In genomic region chr16:8714851-8715250, GRCm38 (mm10) we compare ENCODE assay signal across 31 mouse cellular contexts. TPM values are rescaled to one million over a fixed set of nuclear protein-coding genes. Genes with fewer than 3 reads are reported as not detected.
DNase-seq lines count a peak whose midpoint lies in the region; ATAC-seq lines count a peak whose summit lies in the region.
"Had no signal": no experiment of that assay in that cellular context is flagged by ENCODE, and none has a peak within 500 bp of the region (broad histone marks: within the 10 kb centered on the region; RNA-seq: fewer than 3 reads in every experiment).

No protein-coding gene starts in this region.

- no peaks in the 10 kb centered on the region for H3K9me3 ChIP-seq in embryonic facial prominence, embryonic 14.5 days (ENCODE audit: control insufficient read depth, low read length)
- no peaks in the 10 kb centered on the region for H3K9me3 ChIP-seq in embryonic facial prominence, embryonic 10.5 days
- H3K9me3 ChIP-seq in liver, embryonic 12.5 days (replicated peaks), result no peaks in the 10 kb centered on the region
- no peaks in the 10 kb centered on the region for H3K9me3 ChIP-seq in liver, embryonic 11.5 days (ENCODE audit: control insufficient read depth, low read length)
- no peaks in the 10 kb centered on the region for H3K9me3 ChIP-seq in hindbrain, embryonic 10.5 days
- H3K9me3 ChIP-seq: embryonic facial prominence, embryonic 13.5 days; forebrain, embryonic 10.5 days; forebrain, embryonic 13.5 days; heart, embryonic 12.5 days; heart, embryonic 15.5 days had no signal

- H3K36me3 ChIP-seq in embryonic facial prominence, embryonic 14.5 days (ENCODE audit: control insufficient read depth, insufficient read depth, low read length), result peaks cover 59% of the 10 kb centered on the region
- peaks cover 66% of the 10 kb centered on the region for H3K36me3 ChIP-seq in embryonic facial prominence, embryonic 10.5 days (replicated peaks)
- peaks cover 78% of the 10 kb centered on the region for H3K36me3 ChIP-seq in liver, embryonic 12.5 days
- peaks cover 48% of the 10 kb centered on the region for H3K36me3 ChIP-seq in liver, embryonic 11.5 days (ENCODE audit: control insufficient read depth, insufficient read depth, low read length)
- H3K36me3 ChIP-seq in hindbrain, embryonic 10.5 days, result peaks cover 67% of the 10 kb centered on the region

- 0 out of 2 replicates have a peak, but pooled peaks cover 3% of the 10 kb centered on the region for H3K4me1 ChIP-seq in embryonic facial prominence, embryonic 14.5 days (ENCODE audit: control insufficient read depth, insufficient read depth, low read length)
- H3K4me1 ChIP-seq in embryonic facial prominence, embryonic 10.5 days, result peaks cover 15% of the 10 kb centered on the region
- peaks cover 56% of the 10 kb centered on the region for H3K4me1 ChIP-seq in liver, embryonic 12.5 days
- peaks cover 13% of the 10 kb centered on the region for H3K4me1 ChIP-seq in liver, embryonic 11.5 days (replicated peaks; ENCODE audit: control insufficient read depth, insufficient read depth, low read length)
- H3K4me1 ChIP-seq in hindbrain, embryonic 10.5 days (replicated peaks), result peaks cover 10% of the 10 kb centered on the region; the same call in 1 of the 2 replicates

- H3K27ac ChIP-seq in embryonic facial prominence, embryonic 14.5 days (replicated peaks; ENCODE audit: low read depth, low read length), result no peak overlapping the region
- no peak overlapping the region for H3K27ac ChIP-seq in embryonic facial prominence, embryonic 10.5 days (replicated peaks)
- peak overlapping the region; percentile 37; the same call in 1 of the 2 replicates for H3K27ac ChIP-seq in liver, embryonic 12.5 days
- H3K27ac ChIP-seq in liver, embryonic 11.5 days (ENCODE audit: low read depth, low read length), result no peak overlapping the region
- no peak overlapping the region for H3K27ac ChIP-seq in hindbrain, embryonic 10.5 days
- H3K27ac ChIP-seq: embryonic facial prominence, embryonic 13.5 days; forebrain, embryonic 10.5 days; forebrain, embryonic 13.5 days; heart, embryonic 15.5 days; hindbrain, embryonic 14.5 days; hindbrain, postnatal 0 days had no signal

- H3K27me3 ChIP-seq in embryonic facial prominence, embryonic 14.5 days (replicated peaks; ENCODE audit: control insufficient read depth, insufficient read depth, low read length), result no peaks in the 10 kb centered on the region
- H3K27me3 ChIP-seq in embryonic facial prominence, embryonic 10.5 days (replicated peaks; ENCODE audit: low read depth, poor library complexity, severe bottlenecking), result no peaks in the 10 kb centered on the region
- H3K27me3 ChIP-seq in liver, embryonic 12.5 days (replicated peaks), result no peaks in the 10 kb centered on the region
- H3K27me3 ChIP-seq in liver, embryonic 11.5 days (replicated peaks; ENCODE audit: control insufficient read depth, insufficient read depth, low read length), result no peaks in the 10 kb centered on the region
- H3K27me3 ChIP-seq in hindbrain, embryonic 10.5 days (ENCODE audit: insufficient read depth, poor library complexity, severe bottlenecking), result no peaks in the 10 kb centered on the region
- H3K27me3 ChIP-seq: embryonic facial prominence, embryonic 13.5 days; forebrain, embryonic 13.5 days; heart, embryonic 12.5 days; heart, embryonic 15.5 days had no signal

- 76% methylated on average over 5 of the region's 5 CpGs for WGBS in embryonic facial prominence, embryonic 14.5 days
- WGBS in embryonic facial prominence, embryonic 10.5 days, result 84% methylated on average over 5 of the region's 5 CpGs
- WGBS in liver, embryonic 12.5 days (ENCODE audit: insufficient replicate concordance), result 84% methylated on average over 5 of the region's 5 CpGs
- WGBS in liver, embryonic 11.5 days, result 83% methylated on average over 5 of the region's 5 CpGs
- WGBS in hindbrain, embryonic 10.5 days, result 94% methylated on average over 5 of the region's 5 CpGs

- DNase-seq in embryonic facial prominence, embryonic 14.5 days (ENCODE audit: low spot score), result peak; percentile 12
- no peak for DNase-seq in embryonic facial prominence, embryonic 10.5 days (ENCODE audit: low spot score)
- DNase-seq in gastrocnemius, adult 8-10 months (ENCODE audit: low spot score in 2 of 2), result peak; percentile 25 to 63
- DNase-seq in gastrocnemius, postnatal 10 days, result no peak
- no peak for DNase-seq in liver, embryonic 11.5 days (ENCODE audit: low spot score)
- peak; percentile 54 for DNase-seq in skeletal muscle tissue, adult 2 months (ENCODE audit: low read depth, low spot score)
- no peak for DNase-seq in hindbrain, embryonic 10.5 days (ENCODE audit: low spot score)
- DNase-seq: adrenal gland, adult 2 months; adrenal gland, postnatal 14 days; cerebellum, adult 11 months; cerebellum, adult 2 months; cerebellum, adult 9-11 months; cerebellum, postnatal 25 days; heart, adult 18-20 months; heart, postnatal 10 days; heart, postnatal 36 days; kidney, adult 18-20 months had no signal

- no peak overlapping the region for H3K4me3 ChIP-seq in embryonic facial prominence, embryonic 14.5 days (ENCODE audit: low read depth, low read length)
- no peak overlapping the region for H3K4me3 ChIP-seq in embryonic facial prominence, embryonic 10.5 days
- H3K4me3 ChIP-seq in liver, embryonic 12.5 days, result no peak overlapping the region
- H3K4me3 ChIP-seq in liver, embryonic 11.5 days (ENCODE audit: low read depth, low read length), result no peak overlapping the region
- H3K4me3 ChIP-seq in hindbrain, embryonic 10.5 days, result no peak overlapping the region
- H3K4me3 ChIP-seq: embryonic facial prominence, embryonic 13.5 days; forebrain, embryonic 10.5 days; forebrain, embryonic 13.5 days; heart, embryonic 12.5 days; heart, embryonic 15.5 days had no signal

- ATAC-seq in embryonic facial prominence, embryonic 14.5 days (ENCODE audit: low read depth), result peak; percentile 51; the same call in 1 of the 2 replicates
- ATAC-seq in liver, embryonic 12.5 days, result no peak
- no peak for ATAC-seq in liver, embryonic 11.5 days (replicated peaks; ENCODE audit: low FRiP score)
- ATAC-seq: forebrain, embryonic 13.5 days; forebrain, embryonic 16.5 days; hindbrain, postnatal 0 days; inflammation-experienced regulatory T-cells, adult 6 months had no signal

- no peak overlapping the region for H3K4me2 ChIP-seq in embryonic facial prominence, embryonic 14.5 days (ENCODE audit: low read depth, low read length)
- no peak overlapping the region for H3K4me2 ChIP-seq in liver, embryonic 12.5 days
- H3K4me2 ChIP-seq in liver, embryonic 11.5 days, result no peak overlapping the region
- H3K4me2 ChIP-seq: embryonic facial prominence, embryonic 13.5 days; forebrain, embryonic 13.5 days; heart, embryonic 12.5 days; heart, embryonic 15.5 days; hindbrain, embryonic 14.5 days had no signal

- H3K9ac ChIP-seq in embryonic facial prominence, embryonic 14.5 days (ENCODE audit: low read depth, low read length), result no peak overlapping the region
- H3K9ac ChIP-seq in liver, embryonic 12.5 days, result no peak overlapping the region
- H3K9ac ChIP-seq in liver, embryonic 11.5 days (ENCODE audit: low read depth, low read length), result no peak overlapping the region
- H3K9ac ChIP-seq: embryonic facial prominence, embryonic 13.5 days; forebrain, embryonic 13.5 days; heart, embryonic 12.5 days; heart, embryonic 15.5 days; hindbrain, embryonic 14.5 days had no signal

RNA-seq across cellular contexts. Expression of gene Gm5767, which starts 34.3 kb away (rescaled TPM):
- not detected in 2 replicates for polyA plus RNA-seq in embryonic facial prominence, embryonic 14.5 days (2014; fragmentation: Nextera tagmentation; extraction: Ambion mirVana)
- polyA plus RNA-seq in embryonic facial prominence, embryonic 10.5 days (2016; fragmentation: Nextera tagmentation; extraction: Ambion mirVana), result not detected in 2 replicates
- total RNA-seq in gastrocnemius, adult 8-10 months (2022), result not detected
- not detected for total RNA-seq in gastrocnemius, postnatal 10 days (2021)
- polyA plus RNA-seq in liver, embryonic 12.5 days (2016; fragmentation: Nextera tagmentation; extraction: Ambion mirVana), result not detected in 2 replicates
- polyA plus RNA-seq in liver, embryonic 11.5 days (2014; fragmentation: Nextera tagmentation; extraction: Ambion mirVana), result not detected in 2 replicates
- not detected in 2 replicates for polyA plus RNA-seq in hindbrain, embryonic 10.5 days (2016; fragmentation: Nextera tagmentation; extraction: Ambion mirVana)
- total RNA-seq: adrenal gland, adult 2 months; adrenal gland, postnatal 14 days; adrenal gland, postnatal 4 days; common myeloid progenitor, adult 5-6 weeks; heart, adult 18-20 months; heart, postnatal 10 days; heart, postnatal 36 days; hindbrain, postnatal 0 days; MEL had no signal
- polyA plus RNA-seq: cerebellum, adult 2 months; embryonic facial prominence, embryonic 13.5 days; forebrain, embryonic 13.5 days; forebrain, embryonic 16.5 days; heart, embryonic 12.5 days; heart, embryonic 15.5 days; hindbrain, embryonic 11.5 days; hindbrain, postnatal 0 days; inflammation-experienced regulatory T-cells, adult 6 months had no signal

RNA-seq across cellular contexts. Expression of gene Carhsp1, which starts 42.9 kb away (rescaled TPM):
- polyA plus RNA-seq in embryonic facial prominence, embryonic 14.5 days (2014; fragmentation: Nextera tagmentation; extraction: Ambion mirVana), result 29.2 and 32.1 TPM in 2 replicates
- polyA plus RNA-seq in embryonic facial prominence, embryonic 10.5 days (2016; fragmentation: Nextera tagmentation; extraction: Ambion mirVana), result 168 and 176 TPM in 2 replicates
- total RNA-seq in gastrocnemius, adult 8-10 months (2022), result 1 to 10 TPM; 3.9 to 5.7 (median 5.3) TPM
- total RNA-seq in gastrocnemius, postnatal 10 days (2021), result 10 to 100 TPM; 22.3 to 25.9 TPM
- polyA plus RNA-seq in liver, embryonic 12.5 days (2016; fragmentation: Nextera tagmentation; extraction: Ambion mirVana), result 55.7 and 56.5 TPM in 2 replicates
- 24.9 and 25.4 TPM in 2 replicates for polyA plus RNA-seq in liver, embryonic 11.5 days (2014; fragmentation: Nextera tagmentation; extraction: Ambion mirVana)
- 187 and 235 TPM in 2 replicates for polyA plus RNA-seq in hindbrain, embryonic 10.5 days (2016; fragmentation: Nextera tagmentation; extraction: Ambion mirVana)

Comparison
In these comparisons a context has a peak if more than half of its experiments do, and no peak if none do; other contexts are left out.
1. DNase-seq: peak in embryonic facial prominence, embryonic 14.5 days (single experiment), gastrocnemius, adult 8-10 months (2 of 2) and skeletal muscle tissue, adult 2 months (single experiment); none in embryonic facial prominence, embryonic 10.5 days (single experiment), gastrocnemius, postnatal 10 days (single experiment), liver, embryonic 11.5 days (single experiment) and hindbrain, embryonic 10.5 days (single experiment).